Mouse (Mus musculus) ES-Bruce4 (cell line): ENCODE measurements at regions not wholly inside any gene's neighbourhood (a gene's known extent, or its start where the extent isn't known, plus 50 kb on each side); places are given as distances from the start of the nearest gene placed in this dataset.

Source experiments
- H3K27ac ChIP-seq: 2 replicates; pipeline ENCODE4 v1.5.1; 2012; ENCODE audit warnings: low read length, inconsistent platforms; ENCODE audit not compliant: insufficient read depth
- H3K27me3 ChIP-seq: 2 replicates; pipeline ENCODE4 v1.6.1; 2012; ENCODE audit warnings: mild to moderate bottlenecking, low read length, inconsistent platforms; ENCODE audit not compliant: control insufficient read depth, poor library complexity, insufficient read depth, severe bottlenecking
- H3K36me3 ChIP-seq: 2 replicates; pipeline ENCODE4 v1.6.1; 2012; ENCODE audit warnings: inconsistent platforms, mild to moderate bottlenecking, low read length, moderate library complexity; ENCODE audit not compliant: control insufficient read depth, poor library complexity, insufficient read depth, severe bottlenecking
- H3K4me1 ChIP-seq: one replicate; pipeline ENCODE4 v1.8.1; 2011; ENCODE audit warnings: low read length; ENCODE audit not compliant: control insufficient read depth, insufficient read depth
- H3K4me3 ChIP-seq: 2 replicates; pipeline ENCODE4 v1.5.1; 2011; ENCODE audit warnings: low read depth, mild to moderate bottlenecking, low read length
- H3K9ac ChIP-seq: 2 replicates; pipeline ENCODE4 v1.6.1; 2012; ENCODE audit warnings: low read depth, mild to moderate bottlenecking, inconsistent platforms; ENCODE audit not compliant: poor library complexity, severe bottlenecking
- H3K9me3 ChIP-seq: replicated peaks from 2 replicates; pipeline ENCODE4 v1.6.1; 2012; ENCODE audit warnings: mild to moderate bottlenecking, low read length, inconsistent platforms; ENCODE audit not compliant: control insufficient read depth, poor library complexity, insufficient read depth, severe bottlenecking
- CTCF ChIP-seq: IDR thresholded peaks from one replicate; pipeline ENCODE4 v1.8.1; 2011; ENCODE audit warnings: low read depth, low read length
- EP300 ChIP-seq: IDR thresholded peaks from 2 replicates; pipeline ENCODE4 v1.6.1; 2011; ENCODE audit warnings: low read depth, low read length; ENCODE audit not compliant: insufficient read depth
- POLR2A ChIP-seq: IDR thresholded peaks from one replicate; pipeline ENCODE4 v1.8.1; 2011; ENCODE audit warnings: low read length; ENCODE audit not compliant: insufficient read depth

DNA sequence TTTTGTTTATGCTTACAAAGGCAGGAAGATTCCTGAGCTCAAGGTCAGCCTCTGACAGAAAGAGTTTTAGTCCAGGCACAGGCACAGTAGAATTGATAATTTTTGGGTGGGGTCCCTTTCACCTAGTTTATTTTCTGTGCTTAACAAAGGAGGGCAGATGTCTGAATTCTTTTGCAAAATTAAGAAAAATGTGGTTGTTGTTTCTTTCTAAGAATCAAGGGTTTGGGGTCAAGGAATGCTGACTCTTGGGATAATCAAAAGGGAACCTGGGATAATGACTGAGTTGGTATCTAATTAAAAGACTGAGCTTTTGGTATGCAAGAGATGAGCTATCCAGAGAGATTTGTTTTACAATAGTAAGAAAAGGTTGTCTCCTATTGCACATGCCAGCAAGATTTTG is 143.9 kb downstream of the Tmem161b start:
- no peaks in the 10 kb centered on the region for H3K4me1 ChIP-seq
- no peaks in the 10 kb centered on the region for H3K27me3 ChIP-seq
- TF ChIP-seq POLR2A (no peak), EP300 (no peak), CTCF (no peak)
- no peaks in the 10 kb centered on the region for H3K36me3 ChIP-seq
- no peak overlapping the region for H3K9ac ChIP-seq
- H3K27ac ChIP-seq, result no peak overlapping the region
- no peaks in the 10 kb centered on the region for H3K9me3 ChIP-seq
- H3K4me3 ChIP-seq, result no peak overlapping the region

DNA sequence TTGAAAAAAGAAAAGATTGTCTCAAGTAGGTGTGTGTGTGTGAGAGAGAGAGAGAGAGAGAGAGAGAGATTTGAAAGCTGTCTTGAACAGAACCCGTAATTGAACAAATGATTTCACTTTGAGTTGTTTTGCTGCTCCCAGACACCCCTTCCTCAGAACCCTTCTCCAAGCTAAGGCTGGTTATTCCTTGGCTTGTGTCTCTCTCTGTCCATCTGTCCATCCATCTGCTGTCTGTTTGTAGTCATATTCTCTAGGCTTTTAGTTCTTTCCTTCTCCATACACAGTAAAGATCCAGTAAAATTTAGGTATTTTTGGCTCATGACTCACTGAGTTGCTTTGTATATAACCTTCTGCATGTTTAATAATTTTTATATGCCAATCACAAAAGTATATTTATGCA is 144.7 kb downstream of the Tmem161b start:
- Histone ChIP-seq H3K4me1 (no peaks in the 10 kb centered on the region), H3K4me3 (no peak overlapping the region), H3K36me3 (no peaks in the 10 kb centered on the region), H3K9me3 (no peaks in the 10 kb centered on the region), H3K9ac (no peak overlapping the region), H3K27me3 (no peaks in the 10 kb centered on the region), H3K27ac (no peak overlapping the region)
- TF ChIP-seq CTCF (no peak), EP300 (no peak), POLR2A (no peak)

DNA sequence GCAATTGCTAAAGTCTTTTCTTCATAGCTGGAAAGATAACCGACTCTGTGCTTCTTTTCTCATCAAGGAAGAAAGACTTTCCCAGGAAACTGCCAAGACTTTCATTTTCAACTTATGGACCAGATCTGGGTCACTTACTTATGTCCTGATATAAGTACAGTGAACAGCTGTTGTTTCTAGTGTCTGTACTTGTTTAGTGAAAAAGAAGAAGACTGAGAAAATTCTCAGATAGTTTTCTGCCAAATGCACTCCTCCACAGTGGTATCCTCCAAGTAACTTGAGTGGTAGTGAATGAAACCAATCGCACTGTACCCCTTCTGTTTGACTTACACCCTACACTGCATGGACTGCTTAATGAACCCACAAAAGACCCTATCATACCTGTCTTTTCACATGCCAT is 146.1 kb downstream of the Tmem161b start:
- no peak for TF ChIP-seq POLR2A
- TF ChIP-seq EP300, result no peak
- TF ChIP-seq CTCF, result no peak
- Histone ChIP-seq H3K9ac (no peak overlapping the region), H3K9me3 (no peaks in the 10 kb centered on the region), H3K36me3 (no peaks in the 10 kb centered on the region), H3K4me3 (no peak overlapping the region), H3K4me1 (no peaks in the 10 kb centered on the region), H3K27ac (no peak overlapping the region), H3K27me3 (no peaks in the 10 kb centered on the region)

GRCm38 (mm10) chr13:84374711-84375257 is 152.7 kb downstream of the Tmem161b start:
- no peak for TF ChIP-seq POLR2A
- H3K9ac ChIP-seq, result no peak overlapping the region
- no peaks in the 10 kb centered on the region for H3K9me3 ChIP-seq
- no peaks in the 10 kb centered on the region for H3K4me1 ChIP-seq
- no peaks in the 10 kb centered on the region for H3K36me3 ChIP-seq
- no peaks in the 10 kb centered on the region for H3K27me3 ChIP-seq
- no peak overlapping the region for H3K4me3 ChIP-seq
- no peak overlapping the region for H3K27ac ChIP-seq

GRCm38 (mm10) chr13:84375941-84376340 is 153.8 kb downstream of the Tmem161b start:
- Histone ChIP-seq H3K4me1 (no peaks in the 10 kb centered on the region), H3K9ac (no peak overlapping the region), H3K27me3 (no peaks in the 10 kb centered on the region), H3K36me3 (no peaks in the 10 kb centered on the region), H3K9me3 (no peaks in the 10 kb centered on the region), H3K27ac (no peak overlapping the region), H3K4me3 (no peak overlapping the region)
- no peak for TF ChIP-seq CTCF
- TF ChIP-seq POLR2A, result no peak
- no peak for TF ChIP-seq EP300

DNA sequence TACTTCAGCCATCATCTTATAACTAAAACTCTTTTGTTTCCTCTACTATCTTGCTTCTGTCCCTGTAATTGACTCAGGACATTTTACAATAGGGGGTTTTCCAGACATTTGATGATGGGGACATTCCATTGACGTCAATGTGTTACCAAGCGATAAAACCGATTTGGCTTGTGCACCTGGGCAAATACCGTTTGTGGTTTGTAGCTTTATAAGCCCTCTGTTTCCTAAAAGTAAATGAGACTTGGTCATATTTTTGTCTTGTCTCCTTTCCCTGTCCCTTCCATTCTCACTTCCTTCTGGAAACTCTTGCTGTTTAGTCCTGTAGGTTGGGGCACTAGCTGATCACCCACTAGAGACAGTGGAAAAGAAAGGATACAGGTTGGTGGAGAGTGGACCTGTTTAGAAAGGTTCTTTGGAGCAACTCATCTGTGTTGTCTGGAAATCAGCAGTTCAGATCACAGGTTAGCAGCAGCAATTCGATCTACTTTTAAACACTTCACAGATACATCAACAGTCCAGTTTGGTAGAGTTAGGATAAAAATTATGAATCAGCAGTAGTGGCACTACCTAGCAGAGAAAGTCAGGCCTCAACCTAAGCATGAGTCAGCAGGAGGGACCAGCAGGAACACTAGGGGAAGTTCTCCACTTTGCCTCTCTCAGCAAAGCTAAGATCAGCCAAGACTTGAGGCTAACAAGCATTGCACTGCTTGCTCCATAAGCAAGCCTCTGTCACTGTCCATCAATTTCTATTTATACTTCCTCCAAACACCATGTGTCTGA is 156.6 kb downstream of the Tmem161b start:
- Histone ChIP-seq H3K36me3 (no peaks in the 10 kb centered on the region), H3K4me1 (no peaks in the 10 kb centered on the region), H3K4me3 (no peak overlapping the region), H3K9ac (no peak overlapping the region), H3K9me3 (no peaks in the 10 kb centered on the region), H3K27ac (no peak overlapping the region), H3K27me3 (no peaks in the 10 kb centered on the region)
- TF ChIP-seq EP300, result no peak
- TF ChIP-seq POLR2A, result no peak
- TF ChIP-seq CTCF, result no peak
